Mouse (Mus musculus): ENCODE measurements around the gene Eps8. TPM values are rescaled to one million over a fixed set of nuclear protein-coding genes. Genes with fewer than 3 reads are reported as not detected.

Eps8 gene
- total and polyA plus RNA-seq, 3 experiments, result 0.08 to 0.15 TPM; not detected in 1

- H3K27me3 ChIP-seq (ENCODE audit: control insufficient read depth in 1 of 2, insufficient read depth in 2 of 2, low read length in 2 of 2), result no peaks in the 10 kb centered on the region
- no peaks in the 10 kb centered on the region for H3K36me3 ChIP-seq (ENCODE audit: control insufficient read depth in 1 of 2, insufficient read depth in 2 of 2, low read length in 2 of 2)
- DNase-seq (ENCODE audit: low read depth, low spot score), result no peak
- H3K9ac ChIP-seq (ENCODE audit: control insufficient read depth, low read depth, low read length, poor library complexity, severe bottlenecking), result no peak overlapping the region
- TF ChIP-seq CHD2 (IDR thresholded peaks at IDR 0.05; ENCODE audit: low read length) (no peak), GATA1 (IDR thresholded peaks at IDR 0.05; ENCODE audit: low read depth, low read length) (no peak), USF1 (IDR thresholded peaks at IDR 0.05; ENCODE audit: low read depth, low read length) (no peak), ZMIZ1 (IDR thresholded peaks at IDR 0.05; ENCODE audit: low read depth, low read length) (no peak), MAX (IDR thresholded peaks at IDR 0.05; ENCODE audit: low read length) (no peak), MEF2A (IDR thresholded peaks at IDR 0.05; ENCODE audit: extremely low read depth, insufficient replicate concordance, low read depth, low read length, poor library complexity, severe bottlenecking) (no peak), SMC3 (IDR thresholded peaks at IDR 0.05; ENCODE audit: low read depth, low read length) (no peak), BHLHE40 (IDR thresholded peaks at IDR 0.05; ENCODE audit: borderline replicate concordance, low read depth, low read length) (no peak), KAT2A (conservative IDR thresholded peaks at IDR 0.05; ENCODE audit: low read depth, low read length) (no peak), NELFE (IDR thresholded peaks at IDR 0.05; ENCODE audit: low read depth, low read length) (no peak), USF2 (IDR thresholded peaks at IDR 0.05; ENCODE audit: borderline replicate concordance in 1 of 2, insufficient read depth in 1 of 2, low read depth in 1 of 2, low read length in 2 of 2) (no peak), SIN3A (IDR thresholded peaks at IDR 0.05; ENCODE audit: low read length) (no peak)
- no peaks in the 10 kb centered on the region for H3K79me2 ChIP-seq (ENCODE audit: control insufficient read depth, insufficient read depth, low read length, poor library complexity)
- no peaks in the 10 kb centered on the region for H3K4me1 ChIP-seq (ENCODE audit: control insufficient read depth in 1 of 2, insufficient read depth in 2 of 2, low read length in 2 of 2)
- H3K4me3 ChIP-seq (ENCODE audit: control insufficient read depth in 1 of 2, insufficient read depth in 1 of 2, low read depth in 2 of 2, low read length in 2 of 2), result no peak overlapping the region
- H3K9me3 ChIP-seq (replicated peaks; ENCODE audit: insufficient read depth, low read length), result no peaks in the 10 kb centered on the region
- H3K27ac ChIP-seq (ENCODE audit: control insufficient read depth, low read depth, low read length), result no peak overlapping the region
These were observed 50.0 kb downstream of the Eps8 start for GRCm38 (mm10) chr6:137604417-137605248.

GRCm38 (mm10) chr6:137598306-137598705 is 56.4 kb downstream of the Eps8 start:
- DNase-seq (ENCODE audit: low read depth, low spot score), result no peak
- Histone ChIP-seq H3K36me3 (ENCODE audit: control insufficient read depth in 1 of 2, insufficient read depth in 2 of 2, low read length in 2 of 2) (no peaks in the 10 kb centered on the region), H3K9ac (ENCODE audit: control insufficient read depth, low read depth, low read length, poor library complexity, severe bottlenecking) (no peak overlapping the region)

More at GRCm38 (mm10) chr6:137598306-137598705, 56.4 kb downstream of the Eps8 start:
- Histone ChIP-seq H3K4me1 (ENCODE audit: control insufficient read depth in 1 of 2, insufficient read depth in 2 of 2, low read length in 2 of 2) (no peaks in the 10 kb centered on the region), H3K27ac (ENCODE audit: control insufficient read depth, low read depth, low read length) (no peak overlapping the region), H3K27me3 (ENCODE audit: control insufficient read depth in 1 of 2, insufficient read depth in 2 of 2, low read length in 2 of 2) (no peaks in the 10 kb centered on the region), H3K79me2 (ENCODE audit: control insufficient read depth, insufficient read depth, low read length, poor library complexity) (no peaks in the 10 kb centered on the region), H3K4me3 (ENCODE audit: control insufficient read depth in 1 of 2, insufficient read depth in 1 of 2, low read depth in 2 of 2, low read length in 2 of 2) (no peak overlapping the region), H3K9me3 (replicated peaks; ENCODE audit: insufficient read depth, low read length) (no peaks in the 10 kb centered on the region)
- TF ChIP-seq BHLHE40 (IDR thresholded peaks at IDR 0.05; ENCODE audit: borderline replicate concordance, low read depth, low read length) (no peak), MXI1 (IDR thresholded peaks at IDR 0.05; ENCODE audit: low read depth, low read length) (no peak), CTCF (IDR thresholded peaks at IDR 0.05 in 2 of 3, conservative IDR thresholded peaks at IDR 0.05 in 1 of 3; ENCODE audit: control insufficient read depth in 1 of 3, insufficient read depth in 1 of 3, low read depth in 2 of 3, low read length in 3 of 3, poor library complexity in 1 of 3, severe bottlenecking in 1 of 3) (no peak), SMC3 (IDR thresholded peaks at IDR 0.05; ENCODE audit: low read depth, low read length) (no peak), CHD2 (IDR thresholded peaks at IDR 0.05; ENCODE audit: low read length) (no peak), GABPA (IDR thresholded peaks at IDR 0.05; ENCODE audit: low read depth, low read length) (no peak), ZKSCAN1 (IDR thresholded peaks at IDR 0.05; ENCODE audit: low read depth, low read length) (no peak), MAZ (IDR thresholded peaks at IDR 0.05; ENCODE audit: low read depth, low read length) (no peak), GATA1 (IDR thresholded peaks at IDR 0.05; ENCODE audit: low read depth, low read length) (no peak), MAX (IDR thresholded peaks at IDR 0.05; ENCODE audit: low read length) (no peak), UBTF (IDR thresholded peaks at IDR 0.05; ENCODE audit: borderline replicate concordance, insufficient read depth, low read depth, low read length) (no peak), E2F4 (IDR thresholded peaks at IDR 0.05; ENCODE audit: borderline replicate concordance, low read depth, low read length) (no peak)
